ENCODE assay signal across 28 mouse cellular contexts in genomic region chr6:115582328-115583115, GRCm38 (mm10). TPM values are rescaled to one million over a fixed set of nuclear protein-coding genes. Genes with fewer than 3 reads are reported as not detected.
A peak's percentile ranks its signal among the peaks of the same experiment; 100 is the strongest.
DNase-seq lines count a peak whose midpoint lies in the region; TF ChIP-seq lines count a peak whose summit lies in the region.
"Had no signal": no experiment of that assay in that cellular context is flagged by ENCODE, and none has a peak within 500 bp of the region (broad histone marks: within the 10 kb centered on the region; RNA-seq: fewer than 3 reads in every experiment).

No protein-coding gene starts in this region.

- no peak for TF ChIP-seq CTCF in E14TG2a.4 (conservative IDR thresholded peaks at IDR 0.05; ENCODE audit: low read length)

- peak; percentile 38 for DNase-seq in testis, postnatal 14 days (ENCODE audit: low spot score)
- no peak for DNase-seq in testis, postnatal 10 days (ENCODE audit: low spot score)
- peak; percentile 58 for DNase-seq in ZHBTc4 (ENCODE audit: low read depth, low spot score)
- no peak for DNase-seq in retina, postnatal 1 day
- DNase-seq in adrenal gland, postnatal 10 days, result no peak
- no peak for DNase-seq in embryo, embryonic 10.5 days (ENCODE audit: low spot score)
- DNase-seq: adrenal gland, adult 8-10 months; cerebellum, adult 11-12 months; cerebellum, adult 8-10 months; cerebellum, postnatal 10 days; cerebellum, postnatal 36 days; forebrain, postnatal 0 days; gastrocnemius, postnatal 25 days; heart, postnatal 10 days; heart, postnatal 36 days; kidney, adult 11 months; kidney, adult 8-10 months had no signal

- peaks cover 36% of the 10 kb centered on the region for H3K36me3 ChIP-seq in E14TG2a.4 (ENCODE audit: insufficient read depth, low read length)

- H3K9me3 ChIP-seq in E14TG2a.4 (ENCODE audit: low read length), result no peaks in the 10 kb centered on the region
- H3K9me3 ChIP-seq: forebrain, embryonic 10.5 days; forebrain, embryonic 13.5 days; heart, embryonic 12.5 days; heart, embryonic 15.5 days; hindbrain, embryonic 10.5 days; hindbrain, embryonic 13.5 days; intestine, embryonic 15.5 days had no signal

- H3K4me3 ChIP-seq in E14TG2a.4 (replicated peaks; ENCODE audit: low read length), result 0 out of 2 replicates have a peak overlapping the region, but pooled peaks have one; percentile 27
- H3K4me3 ChIP-seq: forebrain, embryonic 10.5 days; forebrain, embryonic 13.5 days; heart, embryonic 12.5 days; heart, embryonic 15.5 days; hindbrain, embryonic 10.5 days; hindbrain, embryonic 13.5 days; intestine, embryonic 15.5 days had no signal

- H3K4me1 ChIP-seq in E14TG2a.4 (replicated peaks; ENCODE audit: low read depth, low read length), result peaks cover 11% of the 10 kb centered on the region
- H3K4me1 ChIP-seq: forebrain, embryonic 10.5 days; forebrain, embryonic 13.5 days; hindbrain, embryonic 10.5 days; hindbrain, embryonic 13.5 days; intestine, embryonic 15.5 days had no signal

- H3K27me3 ChIP-seq in E14TG2a.4 (ENCODE audit: insufficient read depth, low read length), result no peaks in the 10 kb centered on the region
- H3K27me3 ChIP-seq: forebrain, embryonic 13.5 days; heart, embryonic 12.5 days; heart, embryonic 15.5 days; hindbrain, embryonic 13.5 days; intestine, embryonic 15.5 days; Patski had no signal

RNA-seq across cellular contexts. Expression of gene Mkrn2os, which starts 9.9 kb away (rescaled TPM):
- total RNA-seq in adrenal gland, postnatal 10 days (2021), result under 1 TPM; 0.51 to 0.81 TPM
- total RNA-seq: adrenal gland, adult 8-10 months; gastrocnemius, adult 8-10 months; granulocyte monocyte progenitor cell, adult 5-6 weeks had no signal

RNA-seq across cellular contexts. Expression of gene Mkrn2, which starts 19.2 kb away (rescaled TPM):
- total RNA-seq in adrenal gland, postnatal 10 days (2021), result 10 to 100 TPM; 32.1 to 34.1 TPM

RNA-seq across cellular contexts. Expression of gene Tsen2, which starts 38.1 kb away (rescaled TPM):
- 10 to 100 TPM in 1 of 2 experiments, 1 to 10 TPM in 1; 8.8 to 15.7 TPM for total RNA-seq in adrenal gland, postnatal 10 days (2021)

Comparison
In these comparisons a context has a peak if more than half of its experiments do, and no peak if none do; other contexts are left out.
1. DNase-seq: peak in testis, postnatal 14 days (single experiment) and ZHBTc4 (single experiment); none in testis, postnatal 10 days (single experiment), retina, postnatal 1 day (single experiment), adrenal gland, postnatal 10 days (single experiment) and embryo, embryonic 10.5 days (single experiment).